Mouse (Mus musculus) liver, adult 2 months (tissue): ENCODE measurements around the gene Olfr446.

Experiments
- CTCF ChIP-seq: fragments of 200-500 bp; IDR thresholded peaks from 2 replicates; pipeline ENCODE4 v1.5.1; 2011; ENCODE audit warnings: low read depth, low read length, control low read depth
- POLR2A ChIP-seq: fragments of 200-500 bp; IDR thresholded peaks from 2 replicates; pipeline ENCODE4 v1.6.1; 2011; ENCODE audit warnings: low read length, control low read depth; ENCODE audit not compliant: insufficient read depth; ENCODE audit errors: extremely low read depth

GRCm38 (mm10) chr6:42876323-42876722 is 44.9 kb upstream of the Olfr446 start:
- TF ChIP-seq CTCF: no peak
- TF ChIP-seq POLR2A: no peak
